Mouse (Mus musculus) embryonic fibroblast, embryonic 13.5 days (primary cell): ENCODE measurements around the gene Yif1b. TPM values are rescaled to one million over a fixed set of nuclear protein-coding genes. Genes with fewer than 3 reads are reported as not detected.

Source experiments
- H3K27ac ChIP-seq: 2 replicates; pipeline ENCODE4 v1.5.1; 2012; ENCODE audit warnings: low read length, control low read depth, inconsistent platforms; ENCODE audit not compliant: insufficient read depth
- H3K4me1 ChIP-seq: 2 replicates; pipeline ENCODE4 v1.6.1; 2011; ENCODE audit warnings: low read length; ENCODE audit not compliant: control insufficient read depth, insufficient read depth
- H3K4me3 ChIP-seq: 2 replicates; pipeline ENCODE4 v1.5.1; 2011; ENCODE audit warnings: mild to moderate bottlenecking, control low read depth, low read length; ENCODE audit not compliant: insufficient read depth
- CTCF ChIP-seq: IDR thresholded peaks from 2 replicates; pipeline ENCODE4 v1.5.1; 2011; ENCODE audit warnings: mild to moderate bottlenecking, control low read depth, low read length, moderate library complexity, borderline replicate concordance; ENCODE audit not compliant: insufficient read depth
- POLR2A ChIP-seq: IDR thresholded peaks from 2 replicates; pipeline ENCODE4 v1.6.1; 2011; ENCODE audit warnings: low read depth, mild to moderate bottlenecking, control low read depth, low read length, moderate library complexity
- polyA plus RNA-seq: library from polyadenylated mRNA; stranded (reverse); fragments of >200 nt; gene quantifications from 2 replicates; pipeline ENCODE4 v1.2.4, GENCODE M21; 2011; ENCODE audit warnings: low read depth; ENCODE audit not compliant: missing spikeins, insufficient read length

The Yif1b gene
- polyA plus RNA-seq, 1 experiment, result 67.7 TPM

DNA sequence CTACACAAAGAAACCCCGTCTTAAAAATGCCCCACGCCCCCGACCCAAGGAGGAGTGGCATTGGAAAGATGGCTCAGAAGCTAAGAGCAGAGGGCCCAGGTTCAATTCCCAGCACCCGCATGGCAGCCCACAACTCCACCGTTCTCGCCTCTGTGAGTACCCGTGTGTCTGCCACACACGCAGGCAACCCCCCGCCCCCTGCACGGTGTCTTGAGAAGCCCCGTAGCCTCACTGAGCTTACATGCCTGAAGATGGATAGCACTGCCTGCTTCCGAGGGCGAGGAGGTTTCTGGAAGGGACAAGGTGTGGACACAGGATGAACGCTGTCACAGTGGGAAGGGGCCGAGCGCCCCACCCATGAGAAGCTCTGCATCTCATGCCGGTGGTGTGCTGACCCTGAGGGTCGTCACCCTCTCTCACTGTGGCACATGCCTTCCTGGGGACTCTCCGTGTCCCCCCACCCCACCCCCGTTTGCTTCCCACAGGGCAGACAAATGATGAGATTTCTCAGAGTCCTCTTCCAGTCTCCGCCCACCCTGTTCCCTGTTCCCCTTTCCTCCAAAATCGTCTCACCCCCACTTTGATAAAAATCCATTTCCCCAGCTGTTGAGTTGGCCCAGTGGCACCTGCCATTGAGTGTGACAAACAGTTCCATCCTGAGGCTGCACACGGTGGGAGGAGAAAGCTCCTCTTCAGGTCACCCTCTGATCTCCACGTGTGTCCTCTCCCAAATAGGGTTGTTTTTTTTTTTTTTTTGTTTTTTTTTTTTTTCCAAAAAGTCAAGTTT, 57.9 kb downstream of the Yif1b start:
- TF ChIP-seq POLR2A, result 0 out of 2 replicates have a peak, but pooled peaks have one; percentile 23
- TF ChIP-seq CTCF, result no peak
- H3K27ac ChIP-seq, result no peak overlapping the region
- H3K4me1 ChIP-seq, result peaks cover 3% of the 10 kb centered on the region; the same call in 1 of the 2 replicates
- H3K4me3 ChIP-seq, result no peak overlapping the region

DNA sequence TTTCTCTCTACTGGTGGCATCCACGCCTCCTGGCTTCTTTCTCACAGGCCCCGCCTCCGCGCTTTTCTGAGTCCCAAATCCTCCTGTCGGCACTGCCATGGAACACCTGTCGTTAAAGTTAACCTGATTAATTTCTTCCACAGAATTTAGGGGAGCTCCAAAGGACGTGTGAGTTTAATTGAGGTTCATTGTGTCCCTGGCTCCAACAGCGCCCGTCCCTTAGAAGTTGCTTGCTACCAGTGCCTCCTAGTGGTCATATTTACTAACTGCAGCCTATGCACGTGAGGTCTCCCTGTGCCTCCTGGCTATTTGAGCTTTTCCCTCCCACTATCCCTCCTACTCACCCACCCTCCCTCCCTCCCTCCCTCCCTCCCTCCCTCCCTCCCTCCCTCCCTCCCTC, 58.9 kb downstream of the Yif1b start:
- Histone ChIP-seq H3K4me3 (no peak overlapping the region), H3K4me1 (peaks cover 3% of the 10 kb centered on the region; the same call in 1 of the 2 replicates), H3K27ac (no peak overlapping the region)
- TF ChIP-seq CTCF (peak; percentile 82; the same call in 1 of the 2 replicates), POLR2A (no peak)

Other genes with a start within 250 kb of the Yif1b start
- 0.05 and 0.28 TPM in 2 replicates for gene Ryr1, start 113.2 kb upstream of the Yif1b start, polyA plus RNA-seq
- gene Rasgrp4, start 103.5 kb upstream of the Yif1b start, polyA plus RNA-seq, result not detected in 2 replicates
- 5.5 and 5.9 TPM in 2 replicates for gene Fam98c, start 82.1 kb upstream of the Yif1b start, polyA plus RNA-seq
- gene Ggn, start 68.1 kb upstream of the Yif1b start, polyA plus RNA-seq, result 1.2 and 1.3 TPM in 2 replicates
- gene Spred3, start 67.9 kb upstream of the Yif1b start, polyA plus RNA-seq, result 31.2 and 56.4 TPM in 2 replicates
- gene Psmd8, start 57.6 kb upstream of the Yif1b start, polyA plus RNA-seq, result 374 and 478 TPM in 2 replicates
- gene Catsperg1, start 24.3 kb upstream of the Yif1b start, polyA plus RNA-seq, result 0.40 and 0.47 TPM in 2 replicates
- gene Kcnk6, start 5.8 kb upstream of the Yif1b start, polyA plus RNA-seq, result 1.4 and 2.7 TPM in 2 replicates
- gene 2200002D01Rik, start 10.1 kb downstream of the Yif1b start, polyA plus RNA-seq, result 10.6 and 40.6 TPM in 2 replicates
- 11.6 and 11.7 TPM in 2 replicates for gene Spint2, start 43.6 kb downstream of the Yif1b start, polyA plus RNA-seq
- 8.2 and 12.8 TPM in 2 replicates for gene Ppp1r14a, start 51.0 kb downstream of the Yif1b start, polyA plus RNA-seq
- gene Dpf1, start 65.6 kb downstream of the Yif1b start, polyA plus RNA-seq, result 4.7 and 6.6 TPM in 2 replicates